Mouse (Mus musculus) CH12.LX (cell line): Measurements from ENCODE around the gene Herc2.

Experiments
- BHLHE40 ChIP-seq: IDR thresholded peaks from 2 replicates; pipeline ENCODE4 v1.6.1; 2011; ENCODE audit warnings: mild to moderate bottlenecking, low read depth, low read length, improper control_type of control experiment
- CTCF ChIP-seq, 2 experiments: IDR thresholded peaks in 1 of 2; conservative IDR thresholded peaks in 1 of 2; 2 replicates each; pipeline ENCODE4 v1.5.1; 2011 to 2012; ENCODE audit warnings: low read depth in 2 of 2, low read length in 2 of 2, improper control_type of control experiment in 1 of 2, inconsistent platforms in 1 of 2, mild to moderate bottlenecking in 1 of 2, moderate library complexity in 1 of 2
- EP300 ChIP-seq: IDR thresholded peaks from 2 replicates; pipeline ENCODE4 v1.6.1; 2011; ENCODE audit warnings: low read length, improper control_type of control experiment
- ETS1 ChIP-seq: conservative IDR thresholded peaks from 2 replicates; pipeline ENCODE4 v1.6.1; 2012; ENCODE audit warnings: low read depth, mild to moderate bottlenecking, inconsistent platforms, low read length, improper control_type of control experiment, moderate library complexity
- GABPA ChIP-seq: IDR thresholded peaks from 2 replicates; pipeline ENCODE4 v1.6.1; 2012; ENCODE audit warnings: low read depth, low read length, improper control_type of control experiment, inconsistent platforms; ENCODE audit not compliant: insufficient replicate concordance
- KAT2A ChIP-seq: IDR thresholded peaks from 2 replicates; pipeline ENCODE4 v1.6.1; 2012; ENCODE audit warnings: low read length, improper control_type of control experiment, inconsistent platforms; ENCODE audit not compliant: insufficient replicate concordance
- MAX ChIP-seq: IDR thresholded peaks from 2 replicates; pipeline ENCODE4 v1.6.1; 2011; ENCODE audit warnings: low read length, improper control_type of control experiment
- POLR2A ChIP-seq: IDR thresholded peaks from 2 replicates; pipeline ENCODE4 v1.6.1; 2011; ENCODE audit warnings: low read depth, mild to moderate bottlenecking, improper control_type of control experiment, low read length
- TCF12 ChIP-seq: IDR thresholded peaks from 2 replicates; pipeline ENCODE4 v1.6.1; 2014; ENCODE audit warnings: low read depth, mild to moderate bottlenecking, inconsistent platforms, low read length, improper control_type of control experiment
- ZNF384 ChIP-seq: IDR thresholded peaks from 2 replicates; pipeline ENCODE4 v1.6.1; 2012; ENCODE audit warnings: low read depth, low read length, improper control_type of control experiment, inconsistent platforms

GRCm38 (mm10) chr7:56163316-56163715 is 113.3 kb downstream of the Herc2 start:
- TF ChIP-seq POLR2A (no peak), CTCF (conservative IDR thresholded peaks at IDR 0.05 in 1 of 2, IDR thresholded peaks at IDR 0.05 in 1 of 2; ENCODE audit: low read depth in 2 of 2, low read length in 2 of 2) (no peak), TCF12 (no peak), BHLHE40 (no peak), ETS1 (no peak), MAX (no peak), KAT2A (no peak), EP300 (no peak), ZNF384 (no peak), GABPA (no peak)
